Mouse (Mus musculus): ENCODE results near the gene Cxcl16. TPM values are rescaled to one million over a fixed set of nuclear protein-coding genes. Genes with fewer than 3 reads are reported as not detected.

Cxcl16 gene
- polyA plus RNA-seq, 1 experiment = 99.3 TPM

- no peak for TF ChIP-seq CTCF (conservative IDR thresholded peaks at IDR 0.05; ENCODE audit: insufficient read depth, insufficient read length, low read depth, low read length)
- TF ChIP-seq POLR2A (IDR thresholded peaks at IDR 0.05; ENCODE audit: low read depth, low read length) = no peak
- Histone ChIP-seq H3K4me3 (ENCODE audit: insufficient read depth, low read depth, low read length) (no peak overlapping the region), H3K27me3 (replicated peaks; ENCODE audit: control insufficient read depth, insufficient read depth, low read length) (no peaks in the 10 kb centered on the region), H3K4me1 (ENCODE audit: control insufficient read depth, insufficient read depth, low read length) (no peaks in the 10 kb centered on the region), H3K27ac (ENCODE audit: insufficient read depth, low read depth, low read length) (no peak overlapping the region), H3K36me3 (ENCODE audit: control insufficient read depth, insufficient read depth, low read length) (no peaks in the 10 kb centered on the region; the same call in 1 of the 2 replicates)
- WGBS = 91% methylated on average over 7 of the region's 7 CpGs
- no peak for DNase-seq
Observed at GRCm38 (mm10) chr11:70441882-70442281, 17.9 kb downstream of the Cxcl16 start.

GRCm38 (mm10) chr11:70440637-70441036 lies 19.1 kb downstream of the Cxcl16 start:
- DNase-seq = no peak
- Histone ChIP-seq H3K27me3 (replicated peaks; ENCODE audit: control insufficient read depth, insufficient read depth, low read length) (no peaks in the 10 kb centered on the region), H3K36me3 (ENCODE audit: control insufficient read depth, insufficient read depth, low read length) (no peaks in the 10 kb centered on the region; the same call in 1 of the 2 replicates), H3K4me3 (ENCODE audit: insufficient read depth, low read depth, low read length) (no peak overlapping the region), H3K27ac (ENCODE audit: insufficient read depth, low read depth, low read length) (no peak overlapping the region), H3K4me1 (ENCODE audit: control insufficient read depth, insufficient read depth, low read length) (no peaks in the 10 kb centered on the region)
- 86% methylated on average over 4 of the region's 4 CpGs for WGBS
- TF ChIP-seq CTCF (conservative IDR thresholded peaks at IDR 0.05; ENCODE audit: insufficient read depth, insufficient read length, low read depth, low read length) = no peak
- TF ChIP-seq POLR2A (IDR thresholded peaks at IDR 0.05; ENCODE audit: low read depth, low read length) = no peak

- DNase-seq = no peak
- Histone ChIP-seq H3K4me1 (ENCODE audit: control insufficient read depth, insufficient read depth, low read length) (no peaks in the 10 kb centered on the region), H3K27ac (ENCODE audit: insufficient read depth, low read depth, low read length) (no peak overlapping the region), H3K27me3 (replicated peaks; ENCODE audit: control insufficient read depth, insufficient read depth, low read length) (no peaks in the 10 kb centered on the region), H3K36me3 (ENCODE audit: control insufficient read depth, insufficient read depth, low read length) (no peaks in the 10 kb centered on the region; the same call in 1 of the 2 replicates), H3K4me3 (ENCODE audit: insufficient read depth, low read depth, low read length) (no peak overlapping the region)
- TF ChIP-seq POLR2A (IDR thresholded peaks at IDR 0.05; ENCODE audit: low read depth, low read length) = no peak
- TF ChIP-seq CTCF (conservative IDR thresholded peaks at IDR 0.05; ENCODE audit: insufficient read depth, insufficient read length, low read depth, low read length) = no peak
- WGBS = 92% methylated on average over 7 of the region's 7 CpGs
Observed at GRCm38 (mm10) chr11:70438728-70439374, 20.9 kb downstream of the Cxcl16 start.

DNA sequence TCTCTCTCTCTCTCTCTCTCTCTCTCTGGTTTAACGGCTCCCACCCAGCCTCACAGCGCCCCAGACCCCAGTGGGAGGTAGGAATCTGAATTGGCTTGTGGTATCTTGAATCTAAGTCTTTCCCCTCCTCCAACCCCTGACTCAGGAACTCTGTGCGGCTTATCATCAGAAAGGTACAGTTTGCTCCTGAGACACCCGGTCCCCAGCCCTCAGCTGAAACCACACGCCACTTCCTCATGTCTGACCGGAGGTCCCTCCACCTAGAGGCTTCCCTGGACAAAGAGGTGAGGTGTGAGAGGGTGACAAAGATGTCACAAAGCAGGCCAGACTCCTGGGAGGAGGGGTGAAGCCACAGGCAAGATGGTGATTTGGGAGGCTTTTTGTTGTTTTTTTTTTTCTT lies 22.4 kb downstream of the Cxcl16 start:
- 86% methylated on average over 6 of the region's 6 CpGs for WGBS
- H3K4me1 ChIP-seq (ENCODE audit: control insufficient read depth, insufficient read depth, low read length) = no peaks in the 10 kb centered on the region

DNA sequence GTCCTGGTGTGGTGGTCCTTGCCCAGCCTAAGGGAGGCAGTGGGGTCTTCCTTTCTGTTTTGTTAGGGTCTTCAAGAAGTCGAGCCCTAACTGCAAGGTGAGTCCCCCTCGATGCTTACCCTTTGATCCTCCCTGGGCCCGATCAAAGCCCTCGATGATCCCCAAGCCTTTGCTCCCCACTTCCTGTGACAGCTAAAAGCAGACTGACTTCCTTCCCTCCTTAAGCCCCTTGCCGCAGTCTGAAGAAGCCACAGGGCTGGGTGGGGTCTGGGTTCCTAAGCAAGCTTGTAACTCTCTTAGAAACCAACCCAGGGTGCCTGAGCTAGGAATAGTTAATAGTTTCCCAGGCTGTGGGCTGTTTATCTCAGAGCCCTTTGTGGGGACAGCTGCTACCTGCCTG lies 24.3 kb downstream of the Cxcl16 start:
- 67% methylated on average over 5 of the region's 5 CpGs for WGBS
- Histone ChIP-seq H3K27me3 (replicated peaks; ENCODE audit: control insufficient read depth, insufficient read depth, low read length) (no peaks in the 10 kb centered on the region), H3K27ac (ENCODE audit: insufficient read depth, low read depth, low read length) (no peak overlapping the region), H3K4me3 (ENCODE audit: insufficient read depth, low read depth, low read length) (no peak overlapping the region), H3K36me3 (ENCODE audit: control insufficient read depth, insufficient read depth, low read length) (no peaks in the 10 kb centered on the region; the same call in 1 of the 2 replicates), H3K4me1 (ENCODE audit: control insufficient read depth, insufficient read depth, low read length) (no peaks in the 10 kb centered on the region)
- no peak for DNase-seq
- TF ChIP-seq POLR2A (IDR thresholded peaks at IDR 0.05; ENCODE audit: low read depth, low read length) = no peak
- no peak for TF ChIP-seq CTCF (conservative IDR thresholded peaks at IDR 0.05; ENCODE audit: insufficient read depth, insufficient read length, low read depth, low read length)

More for the DNA sequence above, 22.4 kb downstream of the Cxcl16 start:
- H3K27ac ChIP-seq (ENCODE audit: insufficient read depth, low read depth, low read length) = no peak overlapping the region
- TF ChIP-seq CTCF (conservative IDR thresholded peaks at IDR 0.05; ENCODE audit: insufficient read depth, insufficient read length, low read depth, low read length) = no peak
- TF ChIP-seq POLR2A (IDR thresholded peaks at IDR 0.05; ENCODE audit: low read depth, low read length) = no peak
- H3K4me3 ChIP-seq (ENCODE audit: insufficient read depth, low read depth, low read length) = no peak overlapping the region
- no peak for DNase-seq
- no peaks in the 10 kb centered on the region; the same call in 1 of the 2 replicates for H3K36me3 ChIP-seq (ENCODE audit: control insufficient read depth, insufficient read depth, low read length)
- H3K27me3 ChIP-seq (replicated peaks; ENCODE audit: control insufficient read depth, insufficient read depth, low read length) = no peaks in the 10 kb centered on the region

DNA sequence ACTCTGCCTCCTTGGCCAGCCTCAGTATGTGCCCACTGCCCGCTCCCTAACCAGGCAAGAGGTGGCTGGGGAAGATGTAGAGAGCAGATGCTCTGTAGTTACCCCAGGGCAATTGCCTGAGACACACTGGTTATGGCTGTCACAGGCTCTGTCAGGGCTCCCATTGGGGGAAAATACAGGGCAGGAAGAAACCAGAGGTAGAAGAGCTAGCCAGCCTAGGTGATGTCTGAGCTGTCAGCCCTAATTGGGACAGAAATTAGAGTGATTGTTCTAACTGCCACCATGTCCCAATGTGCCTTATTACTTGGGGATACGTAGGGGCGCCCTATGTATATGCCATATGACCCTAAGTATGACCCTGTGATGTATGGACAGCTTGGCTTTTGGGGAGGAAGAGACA lies 25.8 kb downstream of the Cxcl16 start:
- WGBS = 94% methylated on average over 3 of the region's 3 CpGs
- Histone ChIP-seq H3K27ac (ENCODE audit: insufficient read depth, low read depth, low read length) (no peak overlapping the region), H3K27me3 (replicated peaks; ENCODE audit: control insufficient read depth, insufficient read depth, low read length) (no peaks in the 10 kb centered on the region), H3K4me1 (ENCODE audit: control insufficient read depth, insufficient read depth, low read length) (peaks cover 2% of the 10 kb centered on the region; the same call in 1 of the 2 replicates), H3K36me3 (ENCODE audit: control insufficient read depth, insufficient read depth, low read length) (no peaks in the 10 kb centered on the region; the same call in 1 of the 2 replicates), H3K4me3 (ENCODE audit: insufficient read depth, low read depth, low read length) (no peak overlapping the region)
- no peak for DNase-seq
- no peak for TF ChIP-seq POLR2A (IDR thresholded peaks at IDR 0.05; ENCODE audit: low read depth, low read length)
- no peak for TF ChIP-seq CTCF (conservative IDR thresholded peaks at IDR 0.05; ENCODE audit: insufficient read depth, insufficient read length, low read depth, low read length)

GRCm38 (mm10) chr11:70433569-70433943 lies 26.2 kb downstream of the Cxcl16 start:
- Histone ChIP-seq H3K4me3 (ENCODE audit: insufficient read depth, low read depth, low read length) (0 out of 2 replicates have a peak overlapping the region, but pooled peaks have one; percentile 51), H3K36me3 (ENCODE audit: control insufficient read depth, insufficient read depth, low read length) (no peaks in the 10 kb centered on the region; the same call in 1 of the 2 replicates), H3K27ac (ENCODE audit: insufficient read depth, low read depth, low read length) (no peak overlapping the region), H3K4me1 (ENCODE audit: control insufficient read depth, insufficient read depth, low read length) (peaks cover 3% of the 10 kb centered on the region; the same call in 1 of the 2 replicates), H3K27me3 (replicated peaks; ENCODE audit: control insufficient read depth, insufficient read depth, low read length) (no peaks in the 10 kb centered on the region)
- TF ChIP-seq POLR2A (IDR thresholded peaks at IDR 0.05; ENCODE audit: low read depth, low read length) = no peak
- TF ChIP-seq CTCF (conservative IDR thresholded peaks at IDR 0.05; ENCODE audit: insufficient read depth, insufficient read length, low read depth, low read length) = no peak
- WGBS = 67% methylated on average over 1 of the region's 1 CpGs
- DNase-seq = no peak
